Mouse (Mus musculus): Measurements from ENCODE around the gene Pacsin2. TPM values are rescaled to one million over a fixed set of nuclear protein-coding genes. Genes with fewer than 3 reads are reported as not detected.
"Not testable (repeated sequence)": the region's sequence is repeated elsewhere in the genome, so short reads cannot be mapped to it uniquely, and the experiment has no call there.

The Pacsin2 gene
- polyA plus RNA-seq, 1 experiment: 78.3 TPM

- H3K4me1 ChIP-seq (ENCODE audit: control insufficient read depth, insufficient read depth, low read length): no peaks in the 10 kb centered on the region
- TF ChIP-seq CTCF (IDR thresholded peaks at IDR 0.05; ENCODE audit: low read depth, low read length): no peak
- no peak for TF ChIP-seq POLR2A (IDR thresholded peaks at IDR 0.05; ENCODE audit: insufficient read depth, low read length)
- no peak for TF ChIP-seq EP300 (IDR thresholded peaks at IDR 0.05; ENCODE audit: insufficient read depth, low read depth, low read length)
- H3K36me3 ChIP-seq (ENCODE audit: control insufficient read depth, insufficient read depth, low read length, poor library complexity, severe bottlenecking): no peaks in the 10 kb centered on the region
- no peak overlapping the region for H3K4me3 ChIP-seq (ENCODE audit: low read depth, low read length)
- H3K9ac ChIP-seq (ENCODE audit: low read depth, poor library complexity, severe bottlenecking): no peak overlapping the region
- no peaks in the 10 kb centered on the region for H3K9me3 ChIP-seq (replicated peaks; ENCODE audit: control insufficient read depth, insufficient read depth, low read length, poor library complexity, severe bottlenecking)
- H3K27ac ChIP-seq (ENCODE audit: insufficient read depth, low read length): no peak overlapping the region
- no peaks in the 10 kb centered on the region for H3K27me3 ChIP-seq (ENCODE audit: control insufficient read depth, insufficient read depth, low read length, poor library complexity, severe bottlenecking)
Measured at GRCm38 (mm10) chr15:83364194-83364593, 100.2 kb downstream of the Pacsin2 start.

GRCm38 (mm10) chr15:83362813-83363212, 101.6 kb downstream of the Pacsin2 start:
- H3K4me1 ChIP-seq (ENCODE audit: control insufficient read depth, insufficient read depth, low read length); H3K27ac ChIP-seq (ENCODE audit: insufficient read depth, low read length); H3K9me3 ChIP-seq (replicated peaks; ENCODE audit: control insufficient read depth, insufficient read depth, low read length, poor library complexity, severe bottlenecking); H3K4me3 ChIP-seq (ENCODE audit: low read depth, low read length); H3K27me3 ChIP-seq (ENCODE audit: control insufficient read depth, insufficient read depth, low read length, poor library complexity, severe bottlenecking); H3K9ac ChIP-seq (ENCODE audit: low read depth, poor library complexity, severe bottlenecking); H3K36me3 ChIP-seq (ENCODE audit: control insufficient read depth, insufficient read depth, low read length, poor library complexity, severe bottlenecking): not testable (repeated sequence)

- H3K27ac ChIP-seq (ENCODE audit: insufficient read depth, low read length); H3K27me3 ChIP-seq (ENCODE audit: control insufficient read depth, insufficient read depth, low read length, poor library complexity, severe bottlenecking); H3K4me1 ChIP-seq (ENCODE audit: control insufficient read depth, insufficient read depth, low read length); H3K4me3 ChIP-seq (ENCODE audit: low read depth, low read length); H3K9me3 ChIP-seq (replicated peaks; ENCODE audit: control insufficient read depth, insufficient read depth, low read length, poor library complexity, severe bottlenecking); H3K9ac ChIP-seq (ENCODE audit: low read depth, poor library complexity, severe bottlenecking); H3K36me3 ChIP-seq (ENCODE audit: control insufficient read depth, insufficient read depth, low read length, poor library complexity, severe bottlenecking): not testable (repeated sequence)
Measured at GRCm38 (mm10) chr15:83360899-83361298, 103.5 kb downstream of the Pacsin2 start.

GRCm38 (mm10) chr15:83360140-83360539, 104.3 kb downstream of the Pacsin2 start:
- Histone ChIP-seq H3K4me1 (ENCODE audit: control insufficient read depth, insufficient read depth, low read length) (no peaks in the 10 kb centered on the region), H3K9me3 (replicated peaks; ENCODE audit: control insufficient read depth, insufficient read depth, low read length, poor library complexity, severe bottlenecking) (no peaks in the 10 kb centered on the region)

GRCm38 (mm10) chr15:83358476-83358875, 105.9 kb downstream of the Pacsin2 start:
- Histone ChIP-seq H3K9ac (ENCODE audit: low read depth, poor library complexity, severe bottlenecking) (no peak overlapping the region), H3K36me3 (ENCODE audit: control insufficient read depth, insufficient read depth, low read length, poor library complexity, severe bottlenecking) (no peaks in the 10 kb centered on the region), H3K27ac (ENCODE audit: insufficient read depth, low read length) (no peak overlapping the region), H3K9me3 (replicated peaks; ENCODE audit: control insufficient read depth, insufficient read depth, low read length, poor library complexity, severe bottlenecking) (no peaks in the 10 kb centered on the region), H3K4me3 (ENCODE audit: low read depth, low read length) (no peak overlapping the region), H3K27me3 (ENCODE audit: control insufficient read depth, insufficient read depth, low read length, poor library complexity, severe bottlenecking) (no peaks in the 10 kb centered on the region), H3K4me1 (ENCODE audit: control insufficient read depth, insufficient read depth, low read length) (no peaks in the 10 kb centered on the region)
- no peak for TF ChIP-seq CTCF (IDR thresholded peaks at IDR 0.05; ENCODE audit: low read depth, low read length)
- TF ChIP-seq POLR2A (IDR thresholded peaks at IDR 0.05; ENCODE audit: insufficient read depth, low read length): no peak
- TF ChIP-seq EP300 (IDR thresholded peaks at IDR 0.05; ENCODE audit: insufficient read depth, low read depth, low read length): no peak

More at GRCm38 (mm10) chr15:83360140-83360539, 104.3 kb downstream of the Pacsin2 start:
- Histone ChIP-seq H3K4me3 (ENCODE audit: low read depth, low read length) (no peak overlapping the region), H3K27me3 (ENCODE audit: control insufficient read depth, insufficient read depth, low read length, poor library complexity, severe bottlenecking) (no peaks in the 10 kb centered on the region), H3K9ac (ENCODE audit: low read depth, poor library complexity, severe bottlenecking) (no peak overlapping the region), H3K36me3 (ENCODE audit: control insufficient read depth, insufficient read depth, low read length, poor library complexity, severe bottlenecking) (no peaks in the 10 kb centered on the region), H3K27ac (ENCODE audit: insufficient read depth, low read length) (no peak overlapping the region)
- TF ChIP-seq POLR2A (IDR thresholded peaks at IDR 0.05; ENCODE audit: insufficient read depth, low read length) (no peak), CTCF (IDR thresholded peaks at IDR 0.05; ENCODE audit: low read depth, low read length) (no peak), EP300 (IDR thresholded peaks at IDR 0.05; ENCODE audit: insufficient read depth, low read depth, low read length) (no peak)

- Histone ChIP-seq H3K9me3 (replicated peaks; ENCODE audit: control insufficient read depth, insufficient read depth, low read length, poor library complexity, severe bottlenecking) (no peaks in the 10 kb centered on the region), H3K9ac (ENCODE audit: low read depth, poor library complexity, severe bottlenecking) (no peak overlapping the region), H3K4me1 (ENCODE audit: control insufficient read depth, insufficient read depth, low read length) (no peaks in the 10 kb centered on the region), H3K36me3 (ENCODE audit: control insufficient read depth, insufficient read depth, low read length, poor library complexity, severe bottlenecking) (no peaks in the 10 kb centered on the region), H3K4me3 (ENCODE audit: low read depth, low read length) (no peak overlapping the region), H3K27me3 (ENCODE audit: control insufficient read depth, insufficient read depth, low read length, poor library complexity, severe bottlenecking) (no peaks in the 10 kb centered on the region), H3K27ac (ENCODE audit: insufficient read depth, low read length) (no peak overlapping the region)
- no peak for TF ChIP-seq EP300 (IDR thresholded peaks at IDR 0.05; ENCODE audit: insufficient read depth, low read depth, low read length)
- TF ChIP-seq POLR2A (IDR thresholded peaks at IDR 0.05; ENCODE audit: insufficient read depth, low read length): no peak
- TF ChIP-seq CTCF (IDR thresholded peaks at IDR 0.05; ENCODE audit: low read depth, low read length): no peak
Measured at GRCm38 (mm10) chr15:83351546-83351945, 112.9 kb downstream of the Pacsin2 start.
